Mouse (Mus musculus): ENCODE data around the gene Zmiz2.
"Not testable (repeated sequence)": the region's sequence is repeated elsewhere in the genome, so short reads cannot be mapped to it uniquely, and the experiment has no call there.

- TF ChIP-seq CTCF, EP300 (IDR thresholded peaks at IDR 0.05; ENCODE audit: low read depth): not testable (repeated sequence)
Observed at GRCm38 (mm10) chr11:6419156-6419555, 30.3 kb downstream of the Zmiz2 start.
